Mouse (Mus musculus): ENCODE results near the gene Abr. TPM values are rescaled to one million over a fixed set of nuclear protein-coding genes. Genes with fewer than 3 reads are reported as not detected.

Abr gene
- total RNA-seq, 2 experiments from 2014 or later, result 413 to 418 TPM

- peak; percentile 60 to 80 for DNase-seq (ENCODE audit: low spot score in 2 of 2)
Measured at GRCm38 (mm10) chr11:76570741-76571612, 51.1 kb downstream of the Abr start.

DNA sequence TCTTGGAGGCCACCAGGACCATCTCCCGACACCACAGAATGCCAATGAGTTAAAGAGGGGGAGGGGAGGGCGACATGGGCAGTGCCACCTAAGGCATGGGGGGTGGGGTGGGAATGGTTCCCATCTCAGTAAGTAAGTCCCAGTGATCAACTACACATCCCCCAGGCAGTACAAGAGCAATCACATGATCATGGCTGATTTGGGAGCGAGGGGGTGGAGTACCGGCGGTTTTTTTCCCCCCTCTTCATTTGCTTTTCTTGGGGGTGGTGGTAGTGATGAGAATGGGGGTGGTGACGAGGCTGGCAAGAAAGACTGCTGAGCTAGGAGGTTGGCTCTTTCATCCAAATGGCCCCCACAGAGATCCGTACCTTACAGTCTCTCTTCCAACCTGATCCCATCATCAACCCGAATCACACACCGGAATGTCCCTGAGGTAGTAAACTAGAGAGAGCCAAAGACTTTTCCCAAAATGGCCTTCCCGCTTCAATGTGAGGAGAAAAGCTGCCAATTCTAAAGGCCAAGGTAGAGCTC lies 51.8 kb downstream of the Abr start:
- DNase-seq (ENCODE audit: low spot score in 2 of 2), result peak; percentile 44 to 55

DNA sequence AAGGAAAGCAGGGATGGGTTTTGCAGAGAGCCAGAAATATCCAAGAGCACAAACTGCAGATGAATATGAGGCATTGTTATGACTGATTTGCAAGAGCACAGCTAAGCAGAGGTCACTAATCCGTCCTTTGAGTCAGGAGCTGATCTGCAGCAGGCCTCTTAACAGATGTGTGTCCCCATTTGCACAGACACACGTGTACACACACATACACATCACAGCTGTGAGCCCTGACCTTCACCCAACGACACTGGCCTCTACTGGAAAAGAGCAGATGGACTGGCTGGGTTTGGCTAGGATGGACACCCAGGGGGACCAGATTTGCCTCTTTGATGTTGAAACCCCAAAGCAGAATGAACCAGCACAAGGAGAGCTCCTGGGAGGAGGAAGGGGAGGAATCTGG lies 52.7 kb downstream of the Abr start:
- DNase-seq (ENCODE audit: low spot score in 2 of 2), result no peak

- DNase-seq (ENCODE audit: low spot score in 2 of 2), result no peak
Measured at GRCm38 (mm10) chr11:76566081-76566480, 56.0 kb downstream of the Abr start.

- DNase-seq (ENCODE audit: low spot score in 2 of 2), result no peak
Measured at GRCm38 (mm10) chr11:76562584-76562983, 59.5 kb downstream of the Abr start.

GRCm38 (mm10) chr11:76562165-76562564 lies 59.9 kb downstream of the Abr start:
- DNase-seq (ENCODE audit: low spot score in 2 of 2), result no peak

GRCm38 (mm10) chr11:76557837-76558236 lies 64.3 kb downstream of the Abr start:
- DNase-seq (ENCODE audit: low spot score in 2 of 2), result no peak

DNA sequence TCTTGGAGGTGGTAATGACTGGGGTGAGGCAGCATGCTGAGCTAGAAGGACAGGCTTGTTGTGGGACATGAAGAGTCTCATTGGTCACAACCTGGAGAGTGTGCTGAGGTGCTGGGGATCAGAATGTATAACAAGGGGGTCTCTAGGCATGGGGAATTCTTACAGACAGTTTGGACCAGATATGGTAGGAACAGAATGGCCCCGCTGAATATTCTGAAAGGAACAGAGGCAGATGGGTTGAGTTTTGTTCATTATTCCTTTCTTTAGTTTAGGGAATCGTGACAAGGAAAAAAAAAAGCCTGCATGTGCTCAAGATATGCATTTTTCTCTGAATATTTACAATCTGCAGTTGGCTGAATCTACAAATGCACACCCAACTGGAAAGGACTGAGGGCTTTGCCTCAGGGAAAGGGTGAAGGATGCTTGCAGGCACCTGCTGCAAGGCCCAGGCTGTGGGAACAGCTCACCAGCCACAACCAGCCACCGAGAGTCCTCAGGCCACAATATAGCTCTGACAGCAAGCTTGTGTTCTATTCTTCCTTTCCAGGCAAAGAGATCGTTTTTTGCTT lies 73.9 kb downstream of the Abr start:
- DNase-seq (ENCODE audit: low spot score in 2 of 2), result no peak

- DNase-seq (ENCODE audit: low spot score in 2 of 2), result no peak
Measured at GRCm38 (mm10) chr11:76547420-76547819, 74.7 kb downstream of the Abr start.

- no peak for DNase-seq (ENCODE audit: low spot score in 2 of 2)
Measured at GRCm38 (mm10) chr11:76546431-76546830, 75.7 kb downstream of the Abr start.

- DNase-seq (ENCODE audit: low spot score in 2 of 2), result no peak
Measured at GRCm38 (mm10) chr11:76543300-76543699, 78.8 kb downstream of the Abr start.

- peak; percentile 71 to 81 for DNase-seq (ENCODE audit: low spot score in 2 of 2)
Measured at GRCm38 (mm10) chr11:76540973-76541372, 81.1 kb downstream of the Abr start.

DNA sequence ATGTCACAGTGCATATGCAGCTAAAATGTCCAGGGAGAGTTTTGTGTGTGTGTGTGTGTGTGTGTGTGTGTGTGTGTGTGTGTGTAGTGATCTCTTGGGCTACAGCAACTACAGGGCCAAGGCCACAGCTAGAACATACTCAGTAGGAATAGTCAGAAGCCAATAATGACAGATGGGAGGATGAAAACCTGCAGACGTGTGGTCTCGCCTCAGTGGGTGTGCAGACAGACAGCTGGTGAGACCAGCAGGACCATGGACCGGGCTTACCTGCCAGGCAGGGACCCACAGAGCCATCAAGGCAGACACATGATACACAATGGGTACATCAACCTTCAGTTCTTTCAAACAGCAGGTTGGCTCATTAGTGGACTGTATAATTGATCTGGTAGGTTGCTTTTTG lies 84.7 kb downstream of the Abr start:
- DNase-seq (ENCODE audit: low spot score in 2 of 2), result no peak

- no peak for DNase-seq (ENCODE audit: low spot score in 2 of 2)
Measured at GRCm38 (mm10) chr11:76536576-76537354, 85.3 kb downstream of the Abr start.

DNA sequence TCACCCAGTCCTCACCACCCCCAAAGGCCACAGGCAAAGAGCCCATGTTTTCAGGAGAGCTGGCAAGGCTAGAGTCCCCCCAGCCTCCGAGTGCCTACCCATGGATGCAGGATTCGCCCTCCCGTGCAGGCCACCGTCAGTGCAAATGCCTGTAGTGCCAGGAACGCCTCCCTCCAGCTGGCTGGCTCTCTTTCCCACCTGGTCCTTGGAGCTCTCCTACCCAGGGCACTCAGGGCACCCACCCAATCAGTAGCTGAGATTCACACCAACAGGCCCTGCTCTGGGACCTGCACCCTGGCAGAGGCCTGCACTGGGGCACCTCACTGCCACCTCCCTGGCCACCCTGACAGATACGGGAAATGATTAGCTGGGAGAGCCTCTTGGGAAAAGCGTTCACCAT lies 90.1 kb downstream of the Abr start:
- DNase-seq (ENCODE audit: low spot score in 2 of 2), result no peak

GRCm38 (mm10) chr11:76530966-76531678 lies 91.0 kb downstream of the Abr start:
- peak in 1 of 2 experiments; percentile 62 for DNase-seq (ENCODE audit: low spot score in 2 of 2)

DNA sequence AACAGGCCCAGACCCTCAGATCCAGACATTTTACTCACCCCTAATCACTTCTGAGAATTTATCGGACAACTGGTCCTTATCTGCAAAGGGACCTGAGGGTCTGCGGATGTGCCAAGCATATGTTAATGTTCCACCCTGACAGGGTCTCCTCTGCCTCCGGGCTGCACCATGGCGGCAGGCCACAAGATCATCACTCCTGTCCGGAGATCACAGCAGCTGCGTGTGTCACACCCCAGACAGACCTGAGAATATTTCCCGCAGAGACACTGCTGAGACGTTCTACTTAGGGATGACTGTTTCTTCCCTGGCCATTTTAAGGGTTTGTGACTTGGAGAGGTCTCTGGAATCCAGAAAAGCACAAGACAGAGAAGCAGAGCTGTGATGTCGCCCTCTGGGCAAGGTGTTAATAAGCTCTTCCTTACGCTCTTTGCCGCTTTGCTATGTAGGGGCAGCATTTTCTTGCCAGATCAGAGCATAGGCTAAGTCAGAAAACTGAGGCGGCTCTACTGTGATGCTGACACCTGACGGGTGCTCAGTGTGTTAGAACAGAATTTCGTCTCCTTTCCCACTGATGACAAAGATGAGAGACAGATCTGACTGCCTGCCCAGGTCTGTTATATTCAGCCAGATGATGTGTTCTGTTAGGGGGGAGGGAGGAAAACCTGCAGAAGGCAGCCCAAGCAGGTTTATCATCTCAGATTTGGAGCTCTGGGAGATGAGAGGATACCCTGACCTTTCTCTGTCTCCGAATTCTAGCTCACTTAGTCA lies 91.8 kb downstream of the Abr start:
- DNase-seq (ENCODE audit: low spot score in 2 of 2), result no peak

DNA sequence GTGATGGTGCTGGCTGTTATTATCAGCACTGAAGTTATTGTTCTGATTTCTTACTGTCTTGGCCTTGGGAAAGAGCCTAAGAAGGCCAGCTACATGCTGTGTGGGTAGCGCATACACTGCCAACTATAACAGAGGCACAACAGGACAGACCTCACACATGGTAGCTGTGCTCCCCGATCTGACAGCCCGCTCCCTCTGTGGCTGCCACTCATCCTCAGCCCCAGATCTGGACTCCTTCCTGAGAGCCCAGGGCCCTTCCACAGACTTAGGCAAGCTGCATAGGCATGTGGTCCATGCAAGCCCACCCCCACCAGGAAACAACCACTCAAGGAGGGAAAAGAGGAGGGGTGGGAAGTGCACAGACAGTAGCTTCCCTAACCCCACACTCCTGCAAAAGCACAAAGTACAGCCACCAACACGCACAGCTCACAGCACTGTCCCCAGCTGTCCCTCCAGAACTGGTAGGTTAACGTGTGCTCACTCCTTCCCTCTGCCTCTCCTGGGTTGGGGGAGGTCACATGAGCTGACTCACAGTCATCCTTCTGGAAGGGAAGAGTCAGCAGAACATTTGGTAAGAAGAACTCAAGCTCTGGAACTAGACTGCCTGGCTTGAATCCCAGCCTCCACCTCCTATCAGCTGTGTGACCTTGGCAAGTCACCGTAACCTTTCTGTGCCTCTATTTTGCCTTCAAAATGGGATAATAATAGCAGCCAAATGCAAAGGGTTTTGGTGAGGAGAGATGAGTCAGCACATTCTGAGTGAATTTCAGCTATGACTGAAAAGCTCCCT lies 92.6 kb downstream of the Abr start:
- peak; percentile 66 to 72 for DNase-seq (ENCODE audit: low spot score in 2 of 2)

DNA sequence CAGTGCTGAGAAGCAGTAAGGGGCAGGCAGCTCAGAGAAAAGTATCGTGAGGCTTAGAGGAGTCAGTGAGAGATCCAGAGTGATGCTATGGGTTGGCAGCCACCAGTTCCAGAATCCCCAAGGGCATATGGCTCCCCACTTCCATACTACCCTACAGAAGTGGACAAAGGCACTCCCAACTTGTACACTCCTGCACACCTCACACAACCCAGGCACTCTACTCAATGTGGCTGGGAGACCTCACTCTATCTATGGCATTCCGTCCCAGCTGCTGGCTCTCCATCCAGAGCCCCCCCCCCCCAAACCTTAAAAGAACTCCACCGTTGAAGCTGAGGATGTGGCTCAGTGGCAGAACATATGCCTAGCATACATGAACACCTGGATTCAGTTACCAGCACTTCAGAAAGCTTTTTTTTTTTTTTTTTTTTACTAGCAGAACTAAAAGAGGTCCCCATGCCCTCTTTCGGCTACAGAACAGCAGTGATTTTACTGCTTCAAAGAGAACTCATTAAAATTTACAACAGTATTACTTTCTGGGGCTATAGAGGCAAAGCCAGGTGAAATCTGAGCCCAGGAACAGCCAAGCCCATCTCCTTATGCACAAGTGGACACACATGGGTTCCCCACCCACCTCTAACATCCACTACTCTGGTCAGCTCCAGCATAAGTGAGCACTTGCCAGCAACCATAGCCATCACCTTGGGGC lies 96.3 kb downstream of the Abr start:
- DNase-seq (ENCODE audit: low spot score in 2 of 2), result no peak

All from left cerebral cortex, adult 18-20 months (tissue).